Mouse (Mus musculus): ENCODE data around the gene Tbl3. TPM values are rescaled to one million over a fixed set of nuclear protein-coding genes. Genes with fewer than 3 reads are reported as not detected.
A peak's percentile ranks its signal among the peaks of the same experiment; 100 is the strongest.
"Not testable (repeated sequence)": the region's sequence is repeated elsewhere in the genome, so short reads cannot be mapped to it uniquely, and the experiment has no call there.

The Tbl3 gene
- polyA plus RNA-seq, 1 experiment from 2014 or later, result 64.4 TPM

- H3K4me2 ChIP-seq, result peak overlapping the region; percentile 77
- H3K9ac ChIP-seq, result 0 out of 2 replicates have a peak overlapping the region, but pooled peaks have one; percentile 9
- H3K9me3 ChIP-seq, result no peaks in the 10 kb centered on the region
- H3K36me3 ChIP-seq, result peaks cover 5% of the 10 kb centered on the region; the same call in 1 of the 2 replicates
- peak overlapping the region; percentile 40 for H3K4me3 ChIP-seq (replicated peaks)
- WGBS, result 20% methylated on average over 23 of the region's 23 CpGs
- no peak overlapping the region for H3K27ac ChIP-seq
- H3K4me1 ChIP-seq, result peaks cover 21% of the 10 kb centered on the region
- peaks cover 45% of the 10 kb centered on the region for H3K27me3 ChIP-seq (replicated peaks)
- ATAC-seq (ENCODE audit: insufficient read depth, low FRiP score, low read depth), result no peak
Measured at GRCm38 (mm10) chr17:24687599-24687998, 19.9 kb downstream of the Tbl3 start.

- Histone ChIP-seq H3K9me3 (no peaks in the 10 kb centered on the region), H3K27ac (no peak overlapping the region), H3K9ac (0 out of 2 replicates have a peak overlapping the region, but pooled peaks have one; percentile 9), H3K27me3 (replicated peaks) (peaks cover 45% of the 10 kb centered on the region), H3K4me1 (peaks cover 21% of the 10 kb centered on the region), H3K36me3 (peaks cover 3% of the 10 kb centered on the region; the same call in 1 of the 2 replicates), H3K4me3 (replicated peaks) (peak overlapping the region; percentile 40), H3K4me2 (peak overlapping the region; percentile 77)
- 2% methylated on average over 25 of the region's 25 CpGs for WGBS
- ATAC-seq (ENCODE audit: insufficient read depth, low FRiP score, low read depth), result peak; percentile 62
Measured at GRCm38 (mm10) chr17:24687146-24687595, 20.3 kb downstream of the Tbl3 start.

- H3K4me2 ChIP-seq, result peak overlapping the region; percentile 37
- H3K36me3 ChIP-seq, result peaks cover 5% of the 10 kb centered on the region; the same call in 1 of the 2 replicates
- no peak overlapping the region for H3K4me3 ChIP-seq (replicated peaks)
- 27% methylated on average over 16 of the region's 16 CpGs for WGBS
- H3K9ac ChIP-seq, result no peak overlapping the region
- no peak overlapping the region for H3K27ac ChIP-seq
- H3K4me1 ChIP-seq, result peaks cover 21% of the 10 kb centered on the region
- H3K27me3 ChIP-seq (replicated peaks), result peaks cover 45% of the 10 kb centered on the region
- H3K9me3 ChIP-seq, result no peaks in the 10 kb centered on the region
- no peak for ATAC-seq (ENCODE audit: insufficient read depth, low FRiP score, low read depth)
Measured at GRCm38 (mm10) chr17:24686514-24686913, 20.9 kb downstream of the Tbl3 start.

- WGBS, result 85% methylated on average over 24 of the region's 24 CpGs
- H3K27me3 ChIP-seq (replicated peaks), result no peaks in the 10 kb centered on the region
- no peak overlapping the region for H3K4me3 ChIP-seq (replicated peaks)
- H3K36me3 ChIP-seq, result peaks cover 53% of the 10 kb centered on the region
- no peaks in the 10 kb centered on the region for H3K9me3 ChIP-seq
- H3K27ac ChIP-seq, result no peak overlapping the region
- H3K9ac ChIP-seq, result no peak overlapping the region
- peaks cover 4% of the 10 kb centered on the region; the same call in 1 of the 2 replicates for H3K4me1 ChIP-seq
- no peak overlapping the region for H3K4me2 ChIP-seq
- peak; percentile 79 for ATAC-seq (ENCODE audit: insufficient read depth, low FRiP score, low read depth)
Measured at GRCm38 (mm10) chr17:24677500-24678080, 29.9 kb downstream of the Tbl3 start.

GRCm38 (mm10) chr17:24676877-24677276 lies 30.6 kb downstream of the Tbl3 start:
- no peak overlapping the region for H3K27ac ChIP-seq
- no peak overlapping the region for H3K4me3 ChIP-seq (replicated peaks)
- 88% methylated on average over 5 of the region's 5 CpGs for WGBS
- no peaks in the 10 kb centered on the region for H3K27me3 ChIP-seq (replicated peaks)
- H3K36me3 ChIP-seq, result peaks cover 49% of the 10 kb centered on the region
- H3K9me3 ChIP-seq, result no peaks in the 10 kb centered on the region
- peaks cover 9% of the 10 kb centered on the region for H3K4me1 ChIP-seq
- H3K4me2 ChIP-seq, result no peak overlapping the region
- no peak for ATAC-seq (ENCODE audit: insufficient read depth, low FRiP score, low read depth)
- H3K9ac ChIP-seq, result no peak overlapping the region

GRCm38 (mm10) chr17:24676187-24676586 lies 31.3 kb downstream of the Tbl3 start:
- Histone ChIP-seq H3K27me3 (replicated peaks) (no peaks in the 10 kb centered on the region), H3K36me3 (peaks cover 44% of the 10 kb centered on the region), H3K4me3 (replicated peaks) (no peak overlapping the region), H3K9ac (no peak overlapping the region), H3K27ac (no peak overlapping the region), H3K4me1 (peaks cover 16% of the 10 kb centered on the region), H3K9me3 (no peaks in the 10 kb centered on the region), H3K4me2 (no peak overlapping the region)
- ATAC-seq (ENCODE audit: insufficient read depth, low FRiP score, low read depth), result no peak
- 70% methylated on average over 2 of the region's 2 CpGs for WGBS

- H3K4me1 ChIP-seq, result peaks cover 24% of the 10 kb centered on the region
- no peak for ATAC-seq (ENCODE audit: insufficient read depth, low FRiP score, low read depth)
- no peak overlapping the region for H3K4me2 ChIP-seq
- no peaks in the 10 kb centered on the region for H3K9me3 ChIP-seq
- peaks cover 25% of the 10 kb centered on the region for H3K36me3 ChIP-seq
- 78% methylated on average over 7 of the region's 7 CpGs for WGBS
- H3K9ac ChIP-seq, result 0 out of 2 replicates have a peak overlapping the region, but pooled peaks have one; percentile 8
- no peak overlapping the region for H3K4me3 ChIP-seq (replicated peaks)
- H3K27ac ChIP-seq, result no peak overlapping the region
- no peaks in the 10 kb centered on the region for H3K27me3 ChIP-seq (replicated peaks)
Measured at GRCm38 (mm10) chr17:24674277-24674676, 33.2 kb downstream of the Tbl3 start.

- Histone ChIP-seq H3K9ac (no peak overlapping the region), H3K4me1 (peaks cover 21% of the 10 kb centered on the region), H3K9me3 (no peaks in the 10 kb centered on the region), H3K4me3 (replicated peaks) (no peak overlapping the region), H3K4me2 (peak overlapping the region; percentile 67; the same call in 1 of the 2 replicates), H3K27me3 (replicated peaks) (no peaks in the 10 kb centered on the region), H3K27ac (no peak overlapping the region), H3K36me3 (peaks cover 4% of the 10 kb centered on the region; the same call in 1 of the 2 replicates)
- 0 out of 2 replicates have a peak, but pooled peaks have one; percentile 21 for ATAC-seq (ENCODE audit: insufficient read depth, low FRiP score, low read depth)
- WGBS, result 12% methylated on average over 5 of the region's 5 CpGs
Measured at GRCm38 (mm10) chr17:24672141-24672540, 35.3 kb downstream of the Tbl3 start.

- H3K36me3 ChIP-seq, result no peaks in the 10 kb centered on the region
- no peak for ATAC-seq (ENCODE audit: insufficient read depth, low FRiP score, low read depth)
- no peaks in the 10 kb centered on the region for H3K27me3 ChIP-seq (replicated peaks)
- H3K27ac ChIP-seq, result no peak overlapping the region
- H3K9me3 ChIP-seq, result no peaks in the 10 kb centered on the region
- H3K9ac ChIP-seq, result no peak overlapping the region
- WGBS, result 62% methylated on average over 5 of the region's 5 CpGs
- peaks cover 20% of the 10 kb centered on the region for H3K4me1 ChIP-seq
- peak overlapping the region; percentile 98; the same call in 1 of the 2 replicates for H3K4me3 ChIP-seq (replicated peaks)
- H3K4me2 ChIP-seq, result peak overlapping the region; percentile 67; the same call in 1 of the 2 replicates
Measured at GRCm38 (mm10) chr17:24671346-24671745, 36.1 kb downstream of the Tbl3 start.

GRCm38 (mm10) chr17:24670246-24670844 lies 37.1 kb downstream of the Tbl3 start:
- Histone ChIP-seq H3K27ac (peak overlapping the region; percentile 84), H3K36me3 (no peaks in the 10 kb centered on the region), H3K27me3 (replicated peaks) (no peaks in the 10 kb centered on the region), H3K4me3 (replicated peaks) (peak overlapping the region; percentile 98), H3K9ac (peak overlapping the region; percentile 89), H3K4me2 (peak overlapping the region; percentile 67), H3K4me1 (peaks cover 20% of the 10 kb centered on the region), H3K9me3 (no peaks in the 10 kb centered on the region)
- no peak for ATAC-seq (ENCODE audit: insufficient read depth, low FRiP score, low read depth)
- 9% methylated on average over 8 of the region's 8 CpGs for WGBS

GRCm38 (mm10) chr17:24669545-24670245 lies 37.8 kb downstream of the Tbl3 start, which contains the start of gene Zfp598:
Gene Zfp598, plus strand, starts transcription at chr17:24669687.
- no peaks in the 10 kb centered on the region for H3K9me3 ChIP-seq
- ATAC-seq (ENCODE audit: insufficient read depth, low FRiP score, low read depth), result peak; percentile 99
- H3K9ac ChIP-seq, result peak within 1 kb of the TSS; percentile 89
- H3K36me3 ChIP-seq, result no peaks in the 10 kb centered on the region
- peak within 1 kb of the TSS; percentile 67 for H3K4me2 ChIP-seq
- peaks cover 20% of the 10 kb centered on the region for H3K4me1 ChIP-seq
- peak within 1 kb of the TSS; percentile 98 for H3K4me3 ChIP-seq (replicated peaks)
- H3K27ac ChIP-seq, result peak within 1 kb of the TSS; percentile 84
- WGBS, result under 1% methylated on average over 64 of the region's 80 CpGs
- H3K27me3 ChIP-seq (replicated peaks), result no peaks in the 10 kb centered on the region

- not testable (repeated sequence) for H3K9me3 ChIP-seq; ATAC-seq (ENCODE audit: insufficient read depth, low FRiP score, low read depth); H3K36me3 ChIP-seq; H3K27me3 ChIP-seq (replicated peaks)
- peak overlapping the region; percentile 62 for H3K27ac ChIP-seq
- H3K4me1 ChIP-seq, result peaks cover 20% of the 10 kb centered on the region
- H3K4me3 ChIP-seq (replicated peaks), result peak overlapping the region; percentile 98
- H3K9ac ChIP-seq, result peak overlapping the region; percentile 26; the same call in 1 of the 2 replicates
- WGBS, result 6% methylated on average over 15 of the region's 15 CpGs
- peak overlapping the region; percentile 67 for H3K4me2 ChIP-seq
Measured at GRCm38 (mm10) chr17:24669214-24669544, 38.3 kb downstream of the Tbl3 start.
